Mouse (Mus musculus) naive thymus-derived CD4-positive, alpha-beta T cell, adult 2 months (primary cell): ENCODE results near the gene Dennd4a.
"Not testable (repeated sequence)": the region's sequence is repeated elsewhere in the genome, so short reads cannot be mapped to it uniquely, and the experiment has no call there.

Experiments
- DNase-seq: peaks from one replicate; pipeline ENCODE4 v3.0.0-alpha.2; 2011; ENCODE audit warnings: low read depth

The Dennd4a gene

GRCm38 (mm10) chr9:64811538-64812474, 666 bp downstream of the Dennd4a start:
- DNase-seq = peak; percentile 62

- DNase-seq = peak; percentile 49
These were observed 1.3 kb downstream of the Dennd4a start for GRCm38 (mm10) chr9:64812475-64812860.

- DNase-seq = no peak
These were observed 3.1 kb downstream of the Dennd4a start for GRCm38 (mm10) chr9:64814273-64814672.

GRCm38 (mm10) chr9:64819686-64820085, 8.5 kb downstream of the Dennd4a start:
- not testable (repeated sequence) for DNase-seq

- no peak for DNase-seq
These were observed 9.1 kb downstream of the Dennd4a start for GRCm38 (mm10) chr9:64820086-64820795.

- no peak for DNase-seq
These were observed 11.1 kb downstream of the Dennd4a start for GRCm38 (mm10) chr9:64822235-64822634.

GRCm38 (mm10) chr9:64824389-64825008, 13.4 kb downstream of the Dennd4a start:
- peak; percentile 82 for DNase-seq

- no peak for DNase-seq
These were observed 19.0 kb downstream of the Dennd4a start for GRCm38 (mm10) chr9:64830092-64830618.

- no peak for DNase-seq
These were observed 19.5 kb downstream of the Dennd4a start for GRCm38 (mm10) chr9:64830641-64831040.

GRCm38 (mm10) chr9:64831760-64832159, 20.6 kb downstream of the Dennd4a start:
- peak; percentile 36 for DNase-seq

GRCm38 (mm10) chr9:64834418-64834817, 23.3 kb downstream of the Dennd4a start:
- no peak for DNase-seq

GRCm38 (mm10) chr9:64845355-64845754, 34.2 kb downstream of the Dennd4a start:
- DNase-seq = no peak

- DNase-seq = no peak
These were observed 38.4 kb downstream of the Dennd4a start for GRCm38 (mm10) chr9:64849548-64849947.

GRCm38 (mm10) chr9:64860083-64860482, 48.9 kb downstream of the Dennd4a start:
- no peak for DNase-seq

GRCm38 (mm10) chr9:64862687-64863086, 51.5 kb downstream of the Dennd4a start:
- peak; percentile 57 for DNase-seq

GRCm38 (mm10) chr9:64886008-64886407, 74.9 kb downstream of the Dennd4a start:
- DNase-seq = no peak

- DNase-seq = no peak
These were observed 85.5 kb downstream of the Dennd4a start for GRCm38 (mm10) chr9:64896605-64897004.

GRCm38 (mm10) chr9:64902866-64903265, 91.7 kb downstream of the Dennd4a start:
- no peak for DNase-seq

GRCm38 (mm10) chr9:64903386-64903785, 92.2 kb downstream of the Dennd4a start:
- DNase-seq = peak; percentile 83

GRCm38 (mm10) chr9:64904917-64905640, 93.9 kb downstream of the Dennd4a start:
- no peak for DNase-seq

GRCm38 (mm10) chr9:64907441-64907840, 96.3 kb downstream of the Dennd4a start:
- DNase-seq = no peak

GRCm38 (mm10) chr9:64913406-64913805, 102.3 kb downstream of the Dennd4a start:
- no peak for DNase-seq
